Mouse (Mus musculus) heart, postnatal 0 days (tissue): ENCODE measurements around the gene Cald1. TPM values are rescaled to one million over a fixed set of nuclear protein-coding genes. Genes with fewer than 3 reads are reported as not detected.

Experiments
- ATAC-seq: fragments of 200-750 bp; cut with Nextera tagmentation; 2 replicates; pipeline ENCODE4 v1.8.0; 2017; ENCODE audit warnings: low read depth, moderate number of reproducible peaks, moderate library complexity; ENCODE audit not compliant: insufficient read depth
- DNase-seq: peaks from one replicate; pipeline ENCODE4 v3.0.0-alpha.2; 2016; ENCODE audit warnings: low spot score
- H3K27ac ChIP-seq: fragments of 300-500 bp; sonication (generic); 2 replicates; pipeline ENCODE4 v1.5.1; 2014; ENCODE audit warnings: low read depth, mild to moderate bottlenecking
- H3K27me3 ChIP-seq: fragments of 300-500 bp; sonication (generic); 2 replicates; pipeline ENCODE4 v1.6.1; 2014; ENCODE audit warnings: low read length, mixed read lengths; ENCODE audit not compliant: control insufficient read depth, insufficient read depth
- H3K36me3 ChIP-seq: fragments of 300-500 bp; sonication (generic); replicated peaks from 2 replicates; pipeline ENCODE4 v1.6.1; 2014; ENCODE audit warnings: low read length, mixed read lengths; ENCODE audit not compliant: control insufficient read depth, insufficient read depth
- H3K4me1 ChIP-seq: fragments of 300-500 bp; sonication (generic); 2 replicates; pipeline ENCODE4 v1.6.1; 2014; ENCODE audit warnings: antibody characterized with exemption; ENCODE audit not compliant: control insufficient read depth, insufficient read depth
- H3K4me2 ChIP-seq: fragments of 300-500 bp; sonication (generic); 2 replicates; pipeline ENCODE4 v1.6.1; 2014; ENCODE audit warnings: low read depth, mild to moderate bottlenecking, low read length, moderate library complexity
- H3K4me3 ChIP-seq: fragments of 300-500 bp; sonication (generic); 2 replicates; pipeline ENCODE4 v1.5.1; 2014; ENCODE audit warnings: low read depth, low read length
- H3K9ac ChIP-seq: fragments of 300-500 bp; sonication (generic); replicated peaks from 2 replicates; pipeline ENCODE4 v1.6.1; 2014; ENCODE audit warnings: low read depth, low read length, mixed read lengths
- H3K9me3 ChIP-seq: fragments of 300-500 bp; sonication (generic); replicated peaks from 2 replicates; pipeline ENCODE4 v1.6.1; 2016; ENCODE audit warnings: low read length; ENCODE audit not compliant: control insufficient read depth
- CTCF ChIP-seq: IDR thresholded peaks from 2 replicates; pipeline ENCODE4 v1.5.1; 2016; ENCODE audit warnings: antibody characterized with exemption, control low read depth, low read depth
- EP300 ChIP-seq: IDR thresholded peaks from 2 replicates; pipeline ENCODE4 v1.6.1; 2016; ENCODE audit warnings: antibody characterized with exemption, low read depth
- WGBS: fragments of 180-500 bp; shearing (Covaris S2); extraction: QIAGEN DNeasy Blood & Tissue Kit; methylation state at CpG from one replicate; pipeline ENCODE4 v1.1.7; 2014; 5-methylcytosine and 5-hydroxymethylcytosine counted together
- polyA plus RNA-seq: library from polyadenylated mRNA; unstranded; fragments of >200 nt; fragmentation: Nextera tagmentation; extraction: Ambion mirVana; gene quantifications from 2 replicates; pipeline ENCODE4 v1.2.1, GENCODE M21; 2015
- total RNA-seq: library from RNA; depleted of rRNA; stranded (reverse); fragments of >200 nt; gene quantifications from 2 replicates; pipeline ENCODE4 v1.2.3, GENCODE M21; 2014; ENCODE audit warnings: low replicate concordance

The Cald1 gene
- total and polyA plus RNA-seq, 2 experiments from 2014 or later: 56.6 to 105 TPM

- H3K27ac ChIP-seq: peak overlapping the region; percentile 83
- H3K4me1 ChIP-seq: peaks cover 52% of the 10 kb centered on the region
- TF ChIP-seq EP300 (no peak), CTCF (no peak)
- peak overlapping the region; percentile 63 for H3K9ac ChIP-seq
- H3K9me3 ChIP-seq: peaks cover 9% of the 10 kb centered on the region
- H3K4me2 ChIP-seq: peak overlapping the region; percentile 80
- H3K27me3 ChIP-seq: no peaks in the 10 kb centered on the region
- 2% methylated on average over 11 of the region's 11 CpGs for WGBS
- peaks cover 13% of the 10 kb centered on the region for H3K36me3 ChIP-seq
- ATAC-seq: peak; percentile 81
- H3K4me3 ChIP-seq: peak overlapping the region; percentile 57
- peak; percentile 68 for DNase-seq
These were observed 111.0 kb downstream of the Cald1 start for GRCm38 (mm10) chr6:34709289-34709688.

DNA sequence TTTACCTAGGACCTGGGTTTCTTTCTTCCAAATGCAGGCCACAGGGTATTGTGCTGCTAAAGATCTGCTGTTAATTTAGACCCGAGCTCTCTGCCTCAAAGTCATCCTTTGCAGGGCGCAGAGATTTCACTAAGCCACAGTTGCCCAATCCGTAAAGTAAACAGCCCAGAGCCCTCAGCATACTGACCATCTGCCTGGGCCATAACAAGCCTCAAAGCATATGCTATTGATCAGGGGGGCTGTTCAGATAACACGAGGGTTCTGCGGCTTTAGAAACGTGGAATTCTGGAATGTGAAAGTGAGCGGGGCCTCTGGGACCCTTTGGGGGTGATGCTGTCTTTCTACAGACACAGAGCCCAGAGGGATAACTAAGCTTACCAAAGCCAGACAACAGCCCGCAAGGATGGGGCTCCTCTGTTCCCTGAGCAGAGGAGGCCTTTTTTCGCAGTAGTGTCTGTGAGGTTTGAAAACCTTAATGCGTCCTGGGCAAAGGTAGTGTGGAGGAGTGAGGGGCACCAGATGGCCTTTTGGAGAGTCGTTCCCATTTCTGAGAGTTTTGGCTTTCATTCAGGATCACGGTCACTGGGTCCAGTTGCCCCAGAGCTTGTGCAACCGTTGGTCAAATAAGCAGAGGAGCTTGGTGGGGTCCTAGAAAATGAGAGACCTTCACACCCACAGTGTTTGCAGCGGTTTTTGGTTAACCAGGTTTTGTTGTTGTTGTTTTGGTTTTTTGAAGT is 111.8 kb downstream of the Cald1 start:
- Histone ChIP-seq H3K9me3 (peaks cover under 1% of the 10 kb centered on the region; the same call in 1 of the 2 replicates), H3K27ac (peak overlapping the region; percentile 83), H3K36me3 (peaks cover 5% of the 10 kb centered on the region), H3K4me2 (peak overlapping the region; percentile 80), H3K9ac (peak overlapping the region; percentile 63), H3K4me3 (peak overlapping the region; percentile 57), H3K27me3 (no peaks in the 10 kb centered on the region), H3K4me1 (peaks cover 52% of the 10 kb centered on the region)
- DNase-seq (no peak), ATAC-seq (no peak)
- TF ChIP-seq CTCF (no peak), EP300 (no peak)
- WGBS: 23% methylated on average over 14 of the region's 14 CpGs

GRCm38 (mm10) chr6:34710848-34711247 is 112.5 kb downstream of the Cald1 start:
- peak overlapping the region; percentile 57 for H3K4me3 ChIP-seq
- no peaks in the 10 kb centered on the region for H3K9me3 ChIP-seq
- H3K27me3 ChIP-seq: no peaks in the 10 kb centered on the region
- peak overlapping the region; percentile 80 for H3K4me2 ChIP-seq
- TF ChIP-seq EP300: no peak
- no peak for TF ChIP-seq CTCF
- peak overlapping the region; percentile 63; the same call in 1 of the 2 replicates for H3K9ac ChIP-seq
- no peak overlapping the region for H3K27ac ChIP-seq
- no peak for DNase-seq
- no peak for ATAC-seq
- peaks cover 52% of the 10 kb centered on the region for H3K4me1 ChIP-seq
- 43% methylated on average over 5 of the region's 5 CpGs for WGBS
- H3K36me3 ChIP-seq: 0 out of 2 replicates have a peak, but pooled peaks cover under 1% of the 10 kb centered on the region

- 52% methylated on average over 10 of the region's 10 CpGs for WGBS
- no peak for TF ChIP-seq EP300
- no peak for TF ChIP-seq CTCF
- no peak overlapping the region for H3K4me2 ChIP-seq
These were observed 113.3 kb downstream of the Cald1 start for GRCm38 (mm10) chr6:34711620-34712019.

DNA sequence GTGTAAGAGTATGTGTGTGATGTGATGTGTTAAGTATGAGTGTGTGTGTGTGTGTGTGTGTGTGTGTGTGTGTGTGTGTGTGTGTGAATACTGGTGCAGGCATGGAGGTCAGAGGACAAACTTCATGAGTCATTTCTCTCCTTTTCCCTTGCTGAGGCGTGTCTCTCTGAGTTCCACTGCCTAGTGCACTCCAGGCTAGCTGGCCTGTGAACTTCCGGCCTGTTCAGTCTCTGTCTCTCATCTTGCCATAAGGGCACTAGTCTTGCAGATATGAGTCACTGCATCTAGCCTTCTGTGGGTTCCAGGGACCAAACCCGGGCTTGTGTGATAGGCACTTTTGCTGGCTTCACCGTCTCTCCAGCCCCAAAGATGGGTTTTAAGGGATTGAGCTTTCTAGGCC is 114.9 kb downstream of the Cald1 start:
- Histone ChIP-seq H3K4me2 (no peak overlapping the region), H3K27ac (peak overlapping the region; percentile 3; the same call in 1 of the 2 replicates), H3K4me3 (no peak overlapping the region), H3K4me1 (peaks cover 55% of the 10 kb centered on the region), H3K9me3 (no peaks in the 10 kb centered on the region), H3K27me3 (no peaks in the 10 kb centered on the region), H3K36me3 (no peaks in the 10 kb centered on the region), H3K9ac (no peak overlapping the region)
- DNase-seq: no peak
- no peak for TF ChIP-seq EP300
- TF ChIP-seq CTCF: no peak
- ATAC-seq: no peak
- WGBS: 60% methylated on average over 4 of the region's 4 CpGs

More at GRCm38 (mm10) chr6:34711620-34712019, 113.3 kb downstream of the Cald1 start:
- Histone ChIP-seq H3K4me3 (no peak overlapping the region), H3K9ac (no peak overlapping the region), H3K27ac (no peak overlapping the region), H3K27me3 (no peaks in the 10 kb centered on the region), H3K9me3 (no peaks in the 10 kb centered on the region), H3K4me1 (peaks cover 55% of the 10 kb centered on the region), H3K36me3 (no peaks in the 10 kb centered on the region)
- DNase-seq (no peak), ATAC-seq (no peak)
